Mouse (Mus musculus): ENCODE measurements around the gene Gm16430. TPM values are rescaled to one million over a fixed set of nuclear protein-coding genes. Genes with fewer than 3 reads are reported as not detected.
"Not testable (repeated sequence)": the region's sequence is repeated elsewhere in the genome, so short reads cannot be mapped to it uniquely, and the experiment has no call there.

Gm16430 gene
- polyA plus RNA-seq (2014; fragmentation: Nextera tagmentation; extraction: Ambion mirVana): not detected in 2 replicates

GRCm38 (mm10) chrX:54621911-54622310, at the start of gene Gm16430:
Gm16430 (plus strand) TSS chrX:54622211.
- WGBS: no CpG with 5 or more reads among the region's 7 CpGs
- not testable (repeated sequence) for H3K4me1 ChIP-seq (ENCODE audit: control insufficient read depth, insufficient read depth, low read length); H3K9me3 ChIP-seq (ENCODE audit: control insufficient read depth, low read length); ATAC-seq (ENCODE audit: low FRiP score, low TSS enrichment); H3K27ac ChIP-seq (ENCODE audit: low read depth, low read length); H3K27me3 ChIP-seq (ENCODE audit: control insufficient read depth, insufficient read depth, low read length); H3K4me3 ChIP-seq (ENCODE audit: low read length); H3K4me2 ChIP-seq (replicated peaks; ENCODE audit: low read depth, low read length); H3K9ac ChIP-seq (ENCODE audit: low read depth, low read length); H3K36me3 ChIP-seq (ENCODE audit: control insufficient read depth, insufficient read depth, low read length)

Other genes with a start within 250 kb of the Gm16430 start
- not detected in 2 replicates for gene Gm16405, start 91.0 kb upstream of the Gm16430 start, polyA plus RNA-seq (2014; fragmentation: Nextera tagmentation; extraction: Ambion mirVana)

Measured in kidney, embryonic 14.5 days (tissue).